Mouse (Mus musculus): Measurements from ENCODE around the gene Gm49380.

The Gm49380 gene

DNA sequence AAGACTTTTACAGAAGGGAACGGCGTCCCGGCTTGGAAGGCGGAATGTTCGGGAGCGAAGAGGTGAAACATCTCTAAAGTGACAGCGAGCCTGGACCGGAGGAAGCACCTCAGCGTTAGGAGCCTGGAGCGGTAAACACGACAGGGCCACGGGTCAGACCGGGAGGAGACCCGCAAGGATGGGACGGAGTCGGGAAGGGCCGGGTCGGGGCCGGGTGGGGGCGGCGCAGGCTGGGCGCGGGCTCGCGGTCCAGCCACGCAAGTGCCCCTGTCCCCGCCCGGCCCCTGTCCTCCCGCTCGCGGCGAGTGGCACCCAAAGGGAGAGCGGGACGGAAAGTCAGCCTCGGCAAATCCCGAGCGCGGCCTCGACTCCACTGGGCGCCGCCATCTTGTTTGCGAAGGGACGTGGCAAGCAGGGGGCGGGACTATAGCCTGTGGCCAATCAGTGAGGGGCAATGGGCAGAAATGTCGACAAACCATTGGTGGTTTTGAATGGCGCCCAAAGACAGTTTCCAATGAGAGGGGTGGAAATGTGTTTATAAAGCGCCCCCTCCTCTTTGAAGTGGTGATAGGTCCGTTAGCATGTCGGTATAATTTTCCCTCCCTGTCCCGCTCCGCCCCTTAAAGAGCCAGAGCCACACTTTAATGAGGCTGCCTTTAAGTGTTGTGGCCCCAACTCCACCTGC, at the start of gene Gm49380, which contains the start of gene Rnf26:
TSS of gene Gm49380 (minus strand) at position 396 of the 685 bp plus-strand sequence.
TSS of gene Rnf26 (minus strand) at position 413 of the 685 bp plus-strand sequence.
- peak; percentile 97 for DNase-seq (ENCODE audit: low spot score)

DNA sequence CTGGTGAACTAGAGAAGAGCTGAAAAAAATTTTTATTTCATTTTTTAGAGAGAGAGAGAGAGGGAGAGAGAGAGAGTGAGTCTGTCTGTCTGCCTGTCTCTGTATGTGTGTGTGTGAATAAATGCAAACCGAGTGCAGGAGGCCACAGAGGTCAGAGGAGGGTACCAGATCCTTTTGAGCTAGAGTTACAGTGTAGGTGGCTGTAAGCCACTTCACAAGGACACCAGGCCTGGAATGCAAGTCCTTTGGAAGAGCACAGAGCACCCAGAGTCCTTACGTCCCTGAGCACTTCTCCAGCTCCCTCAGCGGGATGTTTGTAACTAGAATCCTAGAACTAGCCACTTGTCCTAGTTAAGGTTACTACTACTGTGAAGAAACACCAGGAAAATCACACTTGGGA, 46.6 kb upstream of the Gm49380 start:
- no peak for DNase-seq (ENCODE audit: low spot score)

GRCm38 (mm10) chr9:44147290-44147689, 34.0 kb upstream of the Gm49380 start:
- no peak for DNase-seq (ENCODE audit: low spot score)

- DNase-seq (ENCODE audit: low spot score), result no peak
Measured at GRCm38 (mm10) chr9:44144718-44145060, 31.4 kb upstream of the Gm49380 start.

DNA sequence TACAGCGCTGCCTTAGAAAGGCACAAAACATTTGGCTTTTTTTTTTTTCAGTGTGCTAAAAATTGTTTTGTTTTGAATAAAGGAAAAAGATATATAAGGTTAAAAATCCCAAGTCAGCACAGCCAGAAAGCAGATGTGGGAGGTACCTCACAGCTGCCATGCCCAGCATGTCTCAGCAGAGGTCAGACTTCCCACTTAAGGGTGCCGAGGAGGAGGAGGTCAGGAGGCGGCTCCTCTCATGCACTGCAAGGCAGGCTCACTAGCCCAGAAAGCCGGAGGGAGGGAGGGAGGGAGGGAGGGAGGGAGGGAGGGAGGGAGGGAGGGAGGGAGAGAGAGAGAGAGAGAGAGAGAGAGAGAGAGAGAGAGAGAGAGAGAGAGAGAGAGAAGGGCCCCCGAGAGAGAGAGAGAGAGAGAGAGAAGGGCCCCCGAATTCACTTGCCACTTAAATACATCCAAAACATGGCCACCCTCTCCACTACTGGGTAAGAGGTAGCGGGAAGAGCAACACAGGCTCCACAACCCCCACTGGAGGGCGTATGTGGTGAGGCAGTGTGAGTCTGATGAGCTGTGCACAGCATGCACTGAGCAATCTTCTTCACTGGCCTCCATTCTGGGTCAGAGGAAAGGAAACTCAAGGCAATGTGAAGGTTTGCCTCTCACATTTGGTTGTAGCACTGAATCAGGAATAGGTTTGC, 30.9 kb upstream of the Gm49380 start:
- no peak for DNase-seq (ENCODE audit: low spot score)

DNA sequence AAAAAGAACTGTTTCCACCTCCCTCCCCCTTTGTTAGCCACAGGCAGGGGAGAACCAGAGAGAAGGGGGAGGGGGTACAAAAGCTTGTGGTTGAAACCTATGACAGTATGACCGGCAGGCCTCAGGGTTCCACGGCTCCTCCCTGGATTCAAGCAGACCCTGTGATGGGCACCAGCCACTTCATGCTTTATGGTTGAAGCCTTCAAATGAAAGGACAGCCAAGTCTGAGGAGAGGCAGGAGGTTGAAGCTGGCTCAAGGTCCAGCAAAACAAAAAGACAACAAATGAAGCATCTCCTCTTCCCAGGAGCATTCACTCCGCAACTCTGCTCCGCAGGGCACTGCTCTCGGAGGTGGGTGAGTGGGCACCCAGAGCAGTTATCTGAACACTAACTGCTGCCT, 30.1 kb upstream of the Gm49380 start:
- no peak for DNase-seq (ENCODE audit: low spot score)

GRCm38 (mm10) chr9:44141951-44142350, 28.7 kb upstream of the Gm49380 start:
- DNase-seq (ENCODE audit: low spot score), result no peak

DNA sequence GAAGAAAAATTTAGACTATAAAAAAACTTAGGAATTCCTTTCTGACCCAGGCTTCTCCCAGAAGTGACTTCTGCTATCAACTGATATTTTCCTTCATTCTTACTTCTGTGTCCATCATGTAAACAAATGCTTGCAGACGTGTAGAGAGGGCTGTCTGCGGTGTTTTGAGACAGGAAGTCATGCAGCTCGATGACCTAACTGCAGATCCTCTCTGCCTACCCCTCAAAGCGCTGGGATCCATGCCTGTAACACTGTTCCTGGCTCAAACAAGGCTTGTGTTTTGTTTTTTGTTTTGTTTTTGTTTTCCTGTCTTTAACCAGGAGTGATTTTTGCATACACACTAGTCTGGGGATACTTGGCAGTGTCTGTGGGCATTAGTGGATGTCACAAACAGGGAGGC, 24.5 kb upstream of the Gm49380 start:
- no peak for DNase-seq (ENCODE audit: low spot score)

DNA sequence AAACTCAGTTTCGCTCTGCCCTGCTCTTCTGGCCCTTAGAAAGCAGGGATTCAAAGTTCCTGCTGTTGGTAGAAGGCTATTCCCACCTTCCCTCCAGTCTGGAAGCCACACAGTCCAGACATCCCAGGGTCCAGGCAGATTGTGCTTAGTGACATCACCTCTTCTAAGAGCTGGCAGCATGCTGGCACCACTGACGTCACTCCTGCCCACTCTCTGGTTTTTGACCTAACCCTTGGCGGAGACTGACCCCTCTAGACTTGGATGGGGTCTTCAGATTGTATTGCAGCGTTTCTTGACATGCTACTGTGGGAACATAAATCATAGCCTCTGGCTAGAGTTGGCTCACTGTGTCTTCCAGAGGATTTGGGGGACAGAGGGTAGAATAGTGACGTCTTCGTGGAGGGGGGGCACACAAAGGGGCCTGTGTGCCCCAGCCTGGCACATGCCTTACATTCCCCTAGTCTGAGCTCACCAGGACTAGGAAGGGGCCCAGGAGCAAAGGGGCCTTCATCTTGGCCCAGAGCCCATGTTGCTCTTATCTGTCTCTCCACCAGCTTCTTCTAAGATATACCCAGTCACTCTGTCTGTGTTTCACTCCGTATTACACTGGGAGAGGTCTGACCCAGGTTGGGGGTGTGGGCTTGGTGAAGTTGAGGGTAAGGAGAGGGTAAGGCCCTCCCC, 22.6 kb upstream of the Gm49380 start:
- DNase-seq (ENCODE audit: low spot score), result no peak

GRCm38 (mm10) chr9:44134851-44135730, 21.8 kb upstream of the Gm49380 start:
- DNase-seq (ENCODE audit: low spot score), result no peak

- peak; percentile 56 for DNase-seq (ENCODE audit: low spot score)
Measured at GRCm38 (mm10) chr9:44134101-44134850, 21.0 kb upstream of the Gm49380 start, which contains the start of gene Mcam. TSS of gene Mcam (plus strand) at chr9:44134469.

GRCm38 (mm10) chr9:44133287-44133686, 20.0 kb upstream of the Gm49380 start:
- DNase-seq (ENCODE audit: low spot score), result no peak

GRCm38 (mm10) chr9:44132200-44132599, 18.9 kb upstream of the Gm49380 start:
- no peak for DNase-seq (ENCODE audit: low spot score)

- DNase-seq (ENCODE audit: low spot score), result no peak
Measured at GRCm38 (mm10) chr9:44131276-44131590, 17.9 kb upstream of the Gm49380 start.

DNA sequence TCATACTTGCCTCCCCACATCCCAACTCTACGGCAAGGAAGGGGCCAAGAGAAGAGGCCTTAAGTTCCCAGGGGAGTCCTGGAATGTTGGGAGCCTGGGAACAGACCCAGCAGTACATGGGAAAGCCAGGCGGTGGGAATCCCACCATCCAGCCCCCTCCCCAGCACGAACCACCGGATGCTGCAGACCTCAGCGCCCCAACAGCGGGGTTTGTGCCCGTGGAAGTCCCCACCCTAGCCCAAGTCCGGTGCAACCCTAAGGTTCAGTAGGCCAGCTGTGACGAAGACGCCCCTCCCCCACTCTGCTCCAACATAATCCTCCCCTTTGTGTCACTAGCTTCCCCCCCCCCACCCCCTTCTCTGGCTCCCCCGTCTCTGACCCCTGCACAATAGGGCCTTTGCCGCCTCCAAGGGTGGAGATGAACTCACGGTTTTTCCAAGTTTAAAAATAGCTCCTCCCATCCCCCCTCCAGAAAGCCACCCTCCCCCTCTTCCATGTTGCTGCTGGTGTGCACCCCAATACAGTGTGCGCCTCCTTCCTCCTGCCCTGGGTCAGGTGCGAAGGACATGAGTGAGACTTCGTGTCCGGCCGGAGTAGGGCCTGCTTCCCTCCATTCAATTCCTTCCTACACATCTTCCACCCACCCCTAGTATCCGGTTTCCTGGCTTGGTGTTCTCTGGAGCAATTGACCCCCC, 17.4 kb upstream of the Gm49380 start:
- peak; percentile 74 for DNase-seq (ENCODE audit: low spot score)

GRCm38 (mm10) chr9:44130034-44130433, 16.7 kb upstream of the Gm49380 start:
- DNase-seq (ENCODE audit: low spot score), result no peak

- DNase-seq (ENCODE audit: low spot score), result no peak
Measured at GRCm38 (mm10) chr9:44129633-44130032, 16.3 kb upstream of the Gm49380 start.

GRCm38 (mm10) chr9:44127351-44127801, 14.1 kb upstream of the Gm49380 start:
- DNase-seq (ENCODE audit: low spot score), result no peak

- no peak for DNase-seq (ENCODE audit: low spot score)
Measured at GRCm38 (mm10) chr9:44126746-44127145, 13.4 kb upstream of the Gm49380 start.

GRCm38 (mm10) chr9:44125546-44126428, 12.5 kb upstream of the Gm49380 start:
- DNase-seq (ENCODE audit: low spot score), result peak; percentile 95

Data from layer of hippocampus, adult 11-12 months (tissue).